Mouse (Mus musculus): Measurements from ENCODE around the gene Mast3.

GRCm38 (mm10) chr8:70840590-70840989 lies 35.7 kb upstream of the Mast3 start:
- TF ChIP-seq CTCF (IDR thresholded peaks at IDR 0.05; ENCODE audit: low read depth), result no peak
- no peak for TF ChIP-seq EP300 (optimal IDR thresholded peaks at IDR 0.05)
